Mouse (Mus musculus): Measurements from ENCODE around the gene Zranb2.

The Zranb2 gene

GRCm38 (mm10) chr3:157578469-157579170, 44.7 kb downstream of the Zranb2 start:
- no peak for DNase-seq (ENCODE audit: low read depth, low spot score)

- DNase-seq (ENCODE audit: low read depth, low spot score) = no peak
Observed at GRCm38 (mm10) chr3:157579376-157579775, 45.4 kb downstream of the Zranb2 start.

DNA sequence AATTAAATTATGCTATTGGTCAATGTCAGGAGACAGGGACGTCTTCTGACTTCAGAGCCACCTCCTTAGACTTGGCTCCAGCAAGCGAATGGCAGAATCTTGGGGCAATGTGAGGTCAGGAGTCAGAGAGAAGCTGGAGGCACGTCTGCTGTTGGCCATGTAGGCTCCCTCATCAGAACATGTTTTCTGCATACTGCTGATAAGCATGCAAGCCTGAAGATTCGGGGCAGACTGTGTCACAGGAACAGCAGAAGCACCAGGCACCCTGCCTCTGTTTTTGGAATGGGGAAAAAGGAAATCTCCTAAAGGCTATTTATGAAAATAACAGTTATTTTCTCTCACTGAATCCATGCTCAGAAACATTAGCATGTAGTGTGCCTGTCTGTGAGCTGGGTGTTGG, 46.3 kb downstream of the Zranb2 start:
- no peak for DNase-seq (ENCODE audit: low read depth, low spot score)

GRCm38 (mm10) chr3:157581755-157582154, 47.8 kb downstream of the Zranb2 start:
- no peak for DNase-seq (ENCODE audit: low read depth, low spot score)

DNA sequence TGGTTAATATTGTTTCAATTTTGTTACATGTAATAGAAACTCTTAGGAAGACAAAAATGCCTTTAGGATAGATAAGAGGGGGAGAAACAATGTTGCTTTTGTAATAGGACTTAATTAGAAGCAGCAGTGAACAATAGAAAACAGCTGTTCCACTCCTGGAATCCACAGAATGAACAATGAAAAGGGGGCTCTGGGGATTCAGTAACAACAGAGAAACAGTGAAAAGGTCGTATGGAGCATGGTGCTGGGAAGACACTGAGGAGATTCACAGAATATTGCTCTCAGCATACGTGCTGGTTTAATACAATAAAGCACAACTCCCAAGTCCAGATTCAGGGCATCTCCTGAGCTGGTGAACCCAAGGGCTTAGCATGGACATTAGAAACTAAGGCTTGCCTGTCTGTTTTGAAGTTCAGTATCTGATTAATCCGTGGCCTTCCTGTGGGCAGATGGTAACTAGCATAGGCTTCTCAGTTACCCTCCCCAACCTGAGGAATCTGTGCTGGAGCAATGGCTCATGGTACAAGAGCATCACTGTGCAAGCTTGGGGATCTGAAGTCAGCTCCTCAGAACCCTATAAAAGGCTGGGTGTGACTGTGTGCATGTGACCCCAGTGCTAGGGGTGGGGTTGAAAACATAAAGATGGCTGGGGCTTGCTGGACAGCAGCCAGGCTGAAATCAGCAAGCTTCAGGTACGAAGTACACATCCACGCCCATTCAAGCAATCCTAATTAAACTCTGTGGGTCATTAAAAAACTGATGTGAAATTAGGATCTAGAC, 48.9 kb downstream of the Zranb2 start:
- DNase-seq (ENCODE audit: low read depth, low spot score) = no peak

- no peak for DNase-seq (ENCODE audit: low read depth, low spot score)
Observed at GRCm38 (mm10) chr3:157597837-157598379, 63.9 kb downstream of the Zranb2 start.
